Mouse (Mus musculus) cortical plate, adult 2 months (tissue): ENCODE results near the gene 9530077C05Rik. TPM values are rescaled to one million over a fixed set of nuclear protein-coding genes. Genes with fewer than 3 reads are reported as not detected.
"Not testable (repeated sequence)": the region's sequence is repeated elsewhere in the genome, so short reads cannot be mapped to it uniquely, and the experiment has no call there.

Source experiments
- H3K27ac ChIP-seq: fragments of 200-500 bp; 2 replicates; pipeline ENCODE4 v1.5.1; 2012; ENCODE audit warnings: low read length, control low read depth, inconsistent platforms; ENCODE audit not compliant: insufficient read depth
- H3K4me1 ChIP-seq: fragments of 200-500 bp; 2 replicates; pipeline ENCODE4 v1.6.1; 2011; ENCODE audit warnings: low read length; ENCODE audit not compliant: control insufficient read depth, insufficient read depth
- H3K4me3 ChIP-seq: fragments of 200-500 bp; 2 replicates; pipeline ENCODE4 v1.5.1; 2011; ENCODE audit warnings: mild to moderate bottlenecking, low read length, control low read depth; ENCODE audit not compliant: insufficient read depth
- CTCF ChIP-seq: fragments of 200-500 bp; IDR thresholded peaks from 2 replicates; pipeline ENCODE4 v1.5.1; 2011; ENCODE audit warnings: mild to moderate bottlenecking, control low read depth, low read length; ENCODE audit not compliant: insufficient read depth; ENCODE audit errors: extremely low read depth
- POLR2A ChIP-seq: fragments of 200-500 bp; IDR thresholded peaks from 2 replicates; pipeline ENCODE4 v1.6.1; 2011; ENCODE audit warnings: mild to moderate bottlenecking, low read length, control low read depth; ENCODE audit not compliant: insufficient read depth; ENCODE audit errors: extremely low read depth
- polyA plus RNA-seq: library from polyadenylated mRNA; depleted of rRNA; stranded (reverse); fragments of >200 nt; gene quantifications from 2 replicates; pipeline ENCODE4 v1.2.3, GENCODE M21; 2012

The 9530077C05Rik gene
- polyA plus RNA-seq, 1 experiment, result 8.1 TPM

DNA sequence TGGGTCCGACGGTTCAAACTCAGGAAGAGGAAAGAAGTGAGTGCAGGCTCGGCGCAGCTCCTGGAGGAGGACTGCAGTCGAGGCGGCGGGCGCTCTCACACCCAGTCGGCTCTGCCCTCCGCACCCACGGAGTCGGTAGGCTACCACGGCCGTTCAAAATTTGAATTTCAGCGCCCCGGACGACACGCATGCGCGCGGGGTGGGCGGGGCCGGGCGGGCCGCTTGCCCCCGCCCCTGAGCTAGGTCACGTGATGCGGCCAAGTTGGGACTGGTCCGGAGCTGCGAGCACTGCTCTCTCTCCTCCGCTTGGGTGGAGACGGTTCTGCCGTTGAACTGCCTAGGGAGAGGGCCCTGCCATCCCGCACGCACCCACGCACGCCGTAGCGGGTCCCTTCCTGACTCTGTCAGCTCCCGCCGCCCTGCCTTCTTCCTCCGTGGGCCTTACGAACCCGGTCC lies 22.3 kb upstream of the 9530077C05Rik start, which contains the start of gene Anln:
Gene Anln, minus strand, starts transcription at position 168 of the 456 bp plus-strand sequence.
- Histone ChIP-seq H3K27ac (peak within 1 kb of the TSS; percentile 49), H3K4me3 (peak within 1 kb of the TSS; percentile 67), H3K4me1 (no peaks in the 10 kb centered on the region)
- TF ChIP-seq CTCF, result no peak
- TF ChIP-seq POLR2A, result peak; percentile 86

DNA sequence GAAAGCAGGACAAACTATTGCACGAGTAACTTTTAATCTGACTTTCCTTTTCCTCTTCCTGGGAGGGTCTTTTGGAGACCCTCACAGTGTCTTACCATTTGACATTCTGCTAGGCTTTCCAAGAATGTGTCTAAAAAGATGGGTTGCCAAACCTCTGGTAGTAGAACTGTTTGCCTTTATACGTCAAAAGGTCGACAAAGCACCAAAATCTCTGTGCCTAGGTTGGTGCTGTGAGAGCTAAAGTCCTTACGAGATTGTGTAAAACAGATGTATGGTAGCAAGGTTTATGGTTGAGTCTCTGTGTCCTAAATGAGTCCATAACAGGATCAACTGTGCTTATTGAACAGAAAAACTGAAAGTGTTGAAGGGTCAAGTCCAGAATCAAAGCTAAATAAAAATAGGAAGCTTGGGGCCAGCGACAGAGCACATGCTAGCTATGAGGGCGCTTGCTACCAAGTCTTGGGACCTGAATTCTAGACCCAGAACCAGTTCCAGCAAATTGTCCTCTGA lies 21.5 kb upstream of the 9530077C05Rik start:
- TF ChIP-seq POLR2A (no peak), CTCF (no peak)
- Histone ChIP-seq H3K27ac (no peak overlapping the region), H3K4me1 (no peaks in the 10 kb centered on the region), H3K4me3 (peak overlapping the region; percentile 67; the same call in 1 of the 2 replicates)

DNA sequence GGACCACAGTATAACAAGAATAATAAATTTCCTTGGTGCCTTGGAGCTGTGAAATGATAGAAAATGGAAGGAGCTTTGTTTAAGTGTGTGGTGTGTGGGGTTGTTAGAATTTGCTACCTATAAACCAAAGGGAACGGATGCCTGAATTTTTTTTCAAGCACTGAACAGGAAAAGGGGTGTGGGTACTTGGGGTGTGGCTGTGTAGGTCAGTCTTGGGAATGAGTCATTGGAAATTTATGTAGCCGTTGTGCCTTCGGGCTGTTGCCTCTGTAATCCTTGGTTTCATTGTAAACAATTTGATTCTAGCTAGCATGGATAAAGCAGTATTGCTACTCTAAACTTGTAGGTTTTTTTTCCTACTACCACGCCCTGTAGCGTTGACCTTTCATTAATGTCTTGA lies 20.9 kb upstream of the 9530077C05Rik start:
- TF ChIP-seq POLR2A, result no peak
- TF ChIP-seq CTCF, result no peak
- Histone ChIP-seq H3K27ac (no peak overlapping the region), H3K4me1 (no peaks in the 10 kb centered on the region), H3K4me3 (no peak overlapping the region)

DNA sequence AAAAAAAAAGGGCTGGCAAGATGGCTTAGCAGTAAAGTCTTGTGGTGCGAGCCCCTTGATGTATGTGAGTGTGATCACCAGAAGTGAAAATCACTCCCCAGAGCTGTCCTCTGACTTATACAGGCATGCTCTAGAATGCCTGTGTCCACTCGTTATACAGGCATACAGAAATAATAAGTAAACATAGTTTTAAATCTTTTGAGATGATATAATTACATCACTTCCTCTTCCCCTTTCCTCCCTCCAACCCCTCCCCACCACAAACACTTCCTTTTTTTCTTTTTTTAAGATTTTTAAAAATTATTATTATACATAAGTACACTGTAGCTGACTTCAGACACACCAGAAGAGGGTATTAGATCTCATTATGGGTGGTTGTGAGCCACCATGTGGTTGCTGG lies 16.6 kb upstream of the 9530077C05Rik start:
- Histone ChIP-seq H3K27ac (no peak overlapping the region), H3K4me3 (no peak overlapping the region), H3K4me1 (no peaks in the 10 kb centered on the region)
- TF ChIP-seq POLR2A, result no peak
- no peak for TF ChIP-seq CTCF

DNA sequence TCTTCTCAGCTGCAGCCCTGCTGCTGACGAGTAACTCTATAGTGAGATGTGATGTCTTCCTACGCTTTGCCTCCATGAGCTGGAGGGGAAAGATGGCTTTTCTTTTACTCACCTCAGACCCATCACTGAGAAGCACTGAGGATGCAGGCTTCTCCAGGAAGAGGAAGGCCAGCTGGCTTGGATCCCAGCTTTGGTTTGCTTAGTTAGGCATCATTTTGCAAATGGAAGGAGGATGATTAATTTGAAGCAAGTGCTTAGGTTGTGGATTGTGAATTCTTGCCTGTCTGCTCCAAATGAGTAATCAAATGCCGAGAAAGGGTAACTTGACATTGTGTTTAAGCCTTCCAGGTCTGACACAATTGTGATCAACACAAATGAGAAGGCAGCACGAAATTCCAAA lies 12.3 kb upstream of the 9530077C05Rik start:
- TF ChIP-seq POLR2A, result no peak
- no peak for TF ChIP-seq CTCF
- Histone ChIP-seq H3K4me3 (no peak overlapping the region), H3K27ac (no peak overlapping the region), H3K4me1 (no peaks in the 10 kb centered on the region)

DNA sequence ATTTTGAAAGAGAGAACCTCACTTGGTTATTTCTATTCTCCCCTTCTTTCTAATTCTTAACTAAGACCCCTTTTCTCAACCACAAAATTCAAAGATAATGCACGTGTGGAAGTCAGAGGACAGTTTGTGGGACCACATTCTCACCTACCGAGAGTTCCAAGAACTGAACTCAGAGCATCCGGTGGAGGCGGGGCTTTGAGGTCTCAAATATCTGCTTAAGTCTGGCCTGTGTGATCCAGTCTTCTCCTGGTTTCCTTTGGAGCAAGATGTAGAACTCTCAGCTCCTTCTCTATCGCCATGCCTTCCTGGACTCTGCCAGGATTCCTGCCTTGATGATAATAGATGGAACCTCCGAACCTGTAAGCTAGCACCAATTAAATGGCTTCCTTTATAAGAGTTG lies 9.3 kb upstream of the 9530077C05Rik start:
- no peaks in the 10 kb centered on the region for H3K4me1 ChIP-seq
- H3K4me3 ChIP-seq, result no peak overlapping the region
- no peak overlapping the region for H3K27ac ChIP-seq
- TF ChIP-seq CTCF, result no peak
- no peak for TF ChIP-seq POLR2A

DNA sequence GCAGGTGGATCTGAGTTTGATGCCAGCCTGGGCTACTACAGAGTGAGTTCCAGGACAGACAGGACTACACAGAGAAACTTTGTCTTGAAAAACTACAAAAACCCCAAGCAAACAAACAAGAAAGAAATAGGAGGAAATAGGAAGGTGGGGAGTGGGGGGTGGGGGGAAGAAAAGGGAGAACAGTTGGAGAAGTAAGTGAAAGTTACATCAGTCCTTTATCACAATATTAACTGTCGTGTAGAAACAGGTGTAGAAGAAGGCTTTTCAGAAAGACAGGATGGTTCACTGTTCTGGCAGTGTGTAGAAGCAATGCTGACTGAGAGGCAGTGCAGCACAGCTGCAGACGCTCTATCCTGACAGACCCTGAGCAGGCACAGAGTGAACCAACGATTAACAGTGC lies 8.3 kb upstream of the 9530077C05Rik start:
- no peak overlapping the region for H3K4me3 ChIP-seq
- no peaks in the 10 kb centered on the region for H3K4me1 ChIP-seq
- TF ChIP-seq CTCF (no peak), POLR2A (no peak)
- no peak overlapping the region for H3K27ac ChIP-seq

DNA sequence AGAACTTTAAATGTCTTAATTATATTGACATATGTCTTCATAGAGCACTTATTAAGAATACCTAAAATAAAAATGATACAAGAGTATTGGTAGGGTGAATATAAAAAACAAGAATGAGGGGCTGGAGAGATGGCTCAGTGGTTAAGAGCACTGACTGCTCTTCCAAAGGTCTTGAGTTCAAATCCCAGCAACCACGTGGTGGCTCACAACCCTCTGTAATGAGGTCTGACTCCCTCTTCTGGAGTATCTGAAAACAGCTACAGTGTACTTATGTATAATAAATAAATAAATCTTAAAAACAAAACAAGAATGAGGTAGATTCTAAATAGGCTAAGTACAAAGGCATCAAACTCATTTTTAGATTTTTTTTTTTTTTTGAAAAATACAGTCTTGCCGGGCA lies 7.8 kb upstream of the 9530077C05Rik start:
- not testable (repeated sequence) for H3K4me3 ChIP-seq, H3K27ac ChIP-seq, H3K4me1 ChIP-seq

DNA sequence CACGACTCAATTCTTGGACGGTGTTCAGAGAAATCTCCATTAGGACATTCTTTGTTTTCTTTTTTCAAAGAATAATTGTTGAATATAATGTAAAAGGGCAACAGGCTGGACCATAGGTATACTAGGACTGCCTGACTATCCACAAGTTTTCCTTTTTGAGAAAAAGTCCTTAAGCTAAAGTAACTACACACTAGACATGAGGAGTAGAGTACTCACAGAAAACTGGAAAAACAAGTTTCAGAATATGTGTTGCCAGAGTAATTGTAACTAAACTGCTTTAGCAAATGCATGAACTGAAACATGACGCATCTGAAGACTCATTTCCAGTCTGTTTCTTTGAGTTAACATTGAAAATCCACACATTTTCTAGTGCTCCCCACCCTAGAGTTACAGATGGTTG lies 5.9 kb upstream of the 9530077C05Rik start:
- Histone ChIP-seq H3K27ac (no peak overlapping the region), H3K4me3 (no peak overlapping the region), H3K4me1 (no peaks in the 10 kb centered on the region)
- TF ChIP-seq CTCF (no peak), POLR2A (no peak)

DNA sequence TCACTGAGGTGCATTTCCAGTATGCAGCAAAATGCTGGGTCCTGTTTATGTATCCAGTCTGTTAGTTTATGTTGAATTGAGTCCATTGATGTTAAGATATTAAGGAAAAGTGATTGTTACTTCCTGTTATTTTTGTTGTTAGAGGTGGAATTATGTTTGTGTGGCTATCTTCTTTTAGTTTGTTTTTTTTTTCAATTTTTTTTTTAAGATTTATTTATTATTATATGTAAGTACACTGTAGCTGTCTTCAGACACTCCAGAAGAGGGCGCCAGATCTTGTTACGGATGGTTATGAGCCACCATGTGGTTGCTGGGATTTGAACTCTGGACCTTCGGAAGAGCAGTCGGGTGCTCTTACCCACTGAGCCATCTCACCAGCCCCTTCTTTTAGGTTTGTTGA lies 3.7 kb upstream of the 9530077C05Rik start:
- H3K4me1 ChIP-seq, H3K4me3 ChIP-seq, H3K27ac ChIP-seq: not testable (repeated sequence)

DNA sequence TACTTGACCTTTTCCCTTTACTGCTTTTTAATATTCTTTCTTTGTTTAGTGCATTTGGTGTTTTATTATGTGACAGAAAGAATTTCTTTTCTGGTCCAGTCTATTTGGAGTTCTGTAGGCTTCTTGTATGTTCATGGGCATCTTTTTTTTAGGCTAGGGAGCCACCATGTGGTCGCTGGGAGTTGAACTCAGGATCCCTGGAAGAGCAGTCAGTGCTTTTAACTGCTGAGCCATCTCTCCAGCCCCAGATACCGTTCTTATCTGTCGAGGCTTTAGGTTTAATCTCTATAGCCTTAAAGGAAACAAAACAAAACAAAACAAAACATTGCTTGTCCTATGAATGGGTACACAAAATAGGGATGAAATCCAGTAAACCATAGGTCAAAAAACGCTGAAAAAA lies 3.0 kb upstream of the 9530077C05Rik start:
- not testable (repeated sequence) for H3K4me1 ChIP-seq

More for the DNA sequence above, 3.0 kb upstream of the 9530077C05Rik start:
- H3K27ac ChIP-seq, H3K4me3 ChIP-seq: not testable (repeated sequence)
- peak; percentile 39 for TF ChIP-seq CTCF
